Mouse (Mus musculus): ENCODE results near the gene Rab30. TPM values are rescaled to one million over a fixed set of nuclear protein-coding genes. Genes with fewer than 3 reads are reported as not detected.

The Rab30 gene
- polyA plus RNA-seq, 1 experiment from 2014 or later = 4.0 TPM

GRCm38 (mm10) chr7:92837226-92837625 is 95.8 kb downstream of the Rab30 start:
- H3K4me2 ChIP-seq (replicated peaks; ENCODE audit: low read depth, low read length) = no peak overlapping the region
- H3K4me3 ChIP-seq (ENCODE audit: low read depth, low read length) = no peak overlapping the region
- no peaks in the 10 kb centered on the region for H3K27me3 ChIP-seq (replicated peaks; ENCODE audit: insufficient read depth, low read length)
- H3K36me3 ChIP-seq (ENCODE audit: insufficient read depth, low read length) = no peaks in the 10 kb centered on the region
- DNase-seq (ENCODE audit: low spot score) (peak; percentile 18), ATAC-seq (no peak)
- no peaks in the 10 kb centered on the region for H3K9me3 ChIP-seq (ENCODE audit: low read length)
- no peak overlapping the region for H3K9ac ChIP-seq (replicated peaks; ENCODE audit: low read depth)
- no peak overlapping the region for H3K27ac ChIP-seq (ENCODE audit: low read length)
- no peaks in the 10 kb centered on the region for H3K4me1 ChIP-seq (ENCODE audit: insufficient read depth, low read depth, low read length)
- TF ChIP-seq CTCF (IDR thresholded peaks at IDR 0.05) = no peak
- no peak for TF ChIP-seq EP300 (IDR thresholded peaks at IDR 0.05)
- WGBS = 69% methylated on average over 11 of the region's 11 CpGs

- WGBS = 49% methylated on average over 3 of the region's 3 CpGs
- no peak for ATAC-seq
- peak; percentile 15; the same call in 1 of the 2 replicates for TF ChIP-seq CTCF (IDR thresholded peaks at IDR 0.05)
- TF ChIP-seq EP300 (IDR thresholded peaks at IDR 0.05) = no peak
- Histone ChIP-seq H3K9ac (replicated peaks; ENCODE audit: low read depth) (no peak overlapping the region), H3K36me3 (ENCODE audit: insufficient read depth, low read length) (no peaks in the 10 kb centered on the region), H3K9me3 (ENCODE audit: low read length) (no peaks in the 10 kb centered on the region), H3K4me2 (replicated peaks; ENCODE audit: low read depth, low read length) (no peak overlapping the region), H3K27me3 (replicated peaks; ENCODE audit: insufficient read depth, low read length) (no peaks in the 10 kb centered on the region), H3K27ac (ENCODE audit: low read length) (no peak overlapping the region), H3K4me1 (ENCODE audit: insufficient read depth, low read depth, low read length) (no peaks in the 10 kb centered on the region), H3K4me3 (ENCODE audit: low read depth, low read length) (no peak overlapping the region)
- no peak for DNase-seq (ENCODE audit: low spot score)
Observed at GRCm38 (mm10) chr7:92837907-92838306, 96.5 kb downstream of the Rab30 start.

GRCm38 (mm10) chr7:92842254-92842653 is 100.9 kb downstream of the Rab30 start:
- TF ChIP-seq CTCF (IDR thresholded peaks at IDR 0.05) = no peak
- TF ChIP-seq EP300 (IDR thresholded peaks at IDR 0.05) = no peak
- Histone ChIP-seq H3K27ac (ENCODE audit: low read length) (no peak overlapping the region), H3K27me3 (replicated peaks; ENCODE audit: insufficient read depth, low read length) (no peaks in the 10 kb centered on the region), H3K9me3 (ENCODE audit: low read length) (no peaks in the 10 kb centered on the region), H3K4me2 (replicated peaks; ENCODE audit: low read depth, low read length) (no peak overlapping the region), H3K4me3 (ENCODE audit: low read depth, low read length) (no peak overlapping the region), H3K36me3 (ENCODE audit: insufficient read depth, low read length) (no peaks in the 10 kb centered on the region), H3K9ac (replicated peaks; ENCODE audit: low read depth) (no peak overlapping the region), H3K4me1 (ENCODE audit: insufficient read depth, low read depth, low read length) (no peaks in the 10 kb centered on the region)
- 57% methylated on average over 2 of the region's 2 CpGs for WGBS
- no peak for DNase-seq (ENCODE audit: low spot score)
- ATAC-seq = no peak

GRCm38 (mm10) chr7:92848246-92848645 is 106.8 kb downstream of the Rab30 start:
- no peaks in the 10 kb centered on the region for H3K27me3 ChIP-seq (replicated peaks; ENCODE audit: insufficient read depth, low read length)
- no peak overlapping the region for H3K4me2 ChIP-seq (replicated peaks; ENCODE audit: low read depth, low read length)
- H3K4me3 ChIP-seq (ENCODE audit: low read depth, low read length) = no peak overlapping the region
- ATAC-seq = no peak
- no peaks in the 10 kb centered on the region for H3K4me1 ChIP-seq (ENCODE audit: insufficient read depth, low read depth, low read length)
- TF ChIP-seq EP300 (IDR thresholded peaks at IDR 0.05) (no peak), CTCF (IDR thresholded peaks at IDR 0.05) (no peak)
- no peaks in the 10 kb centered on the region for H3K36me3 ChIP-seq (ENCODE audit: insufficient read depth, low read length)
- DNase-seq (ENCODE audit: low spot score) = no peak
- no peaks in the 10 kb centered on the region for H3K9me3 ChIP-seq (ENCODE audit: low read length)
- 83% methylated on average over 3 of the region's 3 CpGs for WGBS
- no peak overlapping the region for H3K27ac ChIP-seq (ENCODE audit: low read length)
- H3K9ac ChIP-seq (replicated peaks; ENCODE audit: low read depth) = no peak overlapping the region

GRCm38 (mm10) chr7:92866526-92866925 is 125.1 kb downstream of the Rab30 start:
- TF ChIP-seq EP300 (IDR thresholded peaks at IDR 0.05) (no peak), CTCF (IDR thresholded peaks at IDR 0.05) (peak; percentile 78)
- no peak overlapping the region for H3K4me3 ChIP-seq (ENCODE audit: low read depth, low read length)
- DNase-seq (ENCODE audit: low spot score) (peak; percentile 61), ATAC-seq (no peak)
- 26% methylated on average over 2 of the region's 2 CpGs for WGBS
- no peak overlapping the region for H3K9ac ChIP-seq (replicated peaks; ENCODE audit: low read depth)
- no peaks in the 10 kb centered on the region for H3K9me3 ChIP-seq (ENCODE audit: low read length)
- H3K36me3 ChIP-seq (ENCODE audit: insufficient read depth, low read length) = no peaks in the 10 kb centered on the region
- H3K27ac ChIP-seq (ENCODE audit: low read length) = no peak overlapping the region
- no peak overlapping the region for H3K4me2 ChIP-seq (replicated peaks; ENCODE audit: low read depth, low read length)
- no peaks in the 10 kb centered on the region for H3K4me1 ChIP-seq (ENCODE audit: insufficient read depth, low read depth, low read length)
- H3K27me3 ChIP-seq (replicated peaks; ENCODE audit: insufficient read depth, low read length) = no peaks in the 10 kb centered on the region

GRCm38 (mm10) chr7:92870161-92870560 is 128.8 kb downstream of the Rab30 start:
- 65% methylated on average over 3 of the region's 3 CpGs for WGBS
- Histone ChIP-seq H3K9ac (replicated peaks; ENCODE audit: low read depth) (no peak overlapping the region), H3K4me1 (ENCODE audit: insufficient read depth, low read depth, low read length) (no peaks in the 10 kb centered on the region), H3K36me3 (ENCODE audit: insufficient read depth, low read length) (no peaks in the 10 kb centered on the region), H3K27me3 (replicated peaks; ENCODE audit: insufficient read depth, low read length) (no peaks in the 10 kb centered on the region), H3K9me3 (ENCODE audit: low read length) (no peaks in the 10 kb centered on the region), H3K4me3 (ENCODE audit: low read depth, low read length) (no peak overlapping the region), H3K27ac (ENCODE audit: low read length) (no peak overlapping the region), H3K4me2 (replicated peaks; ENCODE audit: low read depth, low read length) (no peak overlapping the region)
- ATAC-seq (no peak), DNase-seq (ENCODE audit: low spot score) (peak; percentile 55)
- TF ChIP-seq EP300 (IDR thresholded peaks at IDR 0.05) = no peak
- TF ChIP-seq CTCF (IDR thresholded peaks at IDR 0.05) = peak; percentile 40; the same call in 1 of the 2 replicates

GRCm38 (mm10) chr7:92871596-92871995 is 130.2 kb downstream of the Rab30 start:
- no peaks in the 10 kb centered on the region for H3K36me3 ChIP-seq (ENCODE audit: insufficient read depth, low read length)
- TF ChIP-seq EP300 (IDR thresholded peaks at IDR 0.05) (no peak), CTCF (IDR thresholded peaks at IDR 0.05) (no peak)
- H3K27me3 ChIP-seq (replicated peaks; ENCODE audit: insufficient read depth, low read length) = no peaks in the 10 kb centered on the region
- H3K4me2 ChIP-seq (replicated peaks; ENCODE audit: low read depth, low read length) = no peak overlapping the region
- WGBS = 76% methylated on average over 4 of the region's 4 CpGs
- no peaks in the 10 kb centered on the region for H3K9me3 ChIP-seq (ENCODE audit: low read length)
- no peak overlapping the region for H3K4me3 ChIP-seq (ENCODE audit: low read depth, low read length)
- no peak overlapping the region for H3K9ac ChIP-seq (replicated peaks; ENCODE audit: low read depth)
- ATAC-seq = no peak
- no peak for DNase-seq (ENCODE audit: low spot score)
- no peak overlapping the region for H3K27ac ChIP-seq (ENCODE audit: low read length)
- no peaks in the 10 kb centered on the region for H3K4me1 ChIP-seq (ENCODE audit: insufficient read depth, low read depth, low read length)

Data from lung, postnatal 0 days (tissue).